ENCODE assay signal across 8 mouse cellular contexts in the genomic region with DNA sequence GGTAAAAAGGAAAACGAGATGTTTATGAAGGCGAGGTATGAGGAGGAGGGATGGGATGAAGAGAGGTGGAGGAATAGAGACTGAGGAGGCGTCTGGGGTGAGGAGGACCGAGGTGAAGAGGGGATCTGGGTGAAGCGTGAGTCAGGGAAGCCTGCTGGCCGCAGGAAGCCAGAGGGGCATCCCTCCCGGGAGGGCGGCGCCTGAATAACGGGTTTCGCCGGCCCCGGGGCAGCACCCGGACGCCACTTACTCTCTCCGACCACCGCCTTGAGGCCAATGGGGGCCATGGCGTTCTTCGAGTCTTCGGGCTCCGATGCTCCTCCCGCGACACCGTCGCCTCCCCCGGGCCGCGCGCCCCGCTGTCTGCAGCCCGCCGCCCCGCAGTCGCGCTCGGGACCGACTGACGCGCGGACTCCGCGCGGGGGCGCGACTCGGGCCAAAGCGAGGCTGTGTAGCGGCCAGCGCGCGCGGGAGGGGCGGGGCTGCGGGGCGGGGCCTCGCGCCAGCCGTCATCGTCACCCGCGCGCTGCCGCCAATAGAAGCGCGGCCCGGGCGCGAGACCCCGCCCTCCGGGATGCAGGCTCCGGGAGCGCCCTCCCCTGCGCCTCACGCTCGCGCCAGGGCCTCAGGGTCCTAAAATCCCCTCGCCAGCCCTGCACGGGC. TPM values are rescaled to one million over a fixed set of nuclear protein-coding genes. Genes with fewer than 3 reads are reported as not detected.
A peak's percentile ranks its signal among the peaks of the same experiment; 100 is the strongest.
DNase-seq lines count a peak whose midpoint lies in the region; ATAC-seq and TF ChIP-seq lines count a peak whose summit lies in the region.

A gene (minus strand): TSS at position 441 of the 663 bp plus-strand sequence.

- peak within 1 kb of the TSS; percentile 97 for H3K4me3 ChIP-seq in cerebellum, adult 2 months (replicated peaks; ENCODE audit: insufficient read depth, low read depth, low read length)
- H3K4me3 ChIP-seq in forebrain, postnatal 0 days (ENCODE audit: low read depth, low read length): peak within 1 kb of the TSS; percentile 74
- H3K4me3 ChIP-seq in lung, postnatal 0 days (ENCODE audit: low read depth, low read length): peak within 1 kb of the TSS; percentile 75

- TF ChIP-seq EP300 in lung, postnatal 0 days (IDR thresholded peaks at IDR 0.05): no peak

- peak; percentile 95 for ATAC-seq in forebrain, postnatal 0 days
- ATAC-seq in lung, postnatal 0 days: peak; percentile 94

- no peaks in the 10 kb centered on the region for H3K27me3 ChIP-seq in cerebellum, adult 2 months (ENCODE audit: control insufficient read depth, insufficient read depth, low read length)
- no peaks in the 10 kb centered on the region for H3K27me3 ChIP-seq in forebrain, postnatal 0 days (ENCODE audit: insufficient read depth, low read length)
- no peaks in the 10 kb centered on the region for H3K27me3 ChIP-seq in lung, postnatal 0 days (replicated peaks; ENCODE audit: insufficient read depth, low read length)

- H3K9me3 ChIP-seq in forebrain, postnatal 0 days (ENCODE audit: low read length): no peaks in the 10 kb centered on the region
- no peaks in the 10 kb centered on the region for H3K9me3 ChIP-seq in lung, postnatal 0 days (ENCODE audit: low read length)

- peak within 1 kb of the TSS; percentile 90 for H3K9ac ChIP-seq in forebrain, postnatal 0 days
- H3K9ac ChIP-seq in lung, postnatal 0 days (replicated peaks; ENCODE audit: low read depth): peak within 1 kb of the TSS; percentile 54

- H3K36me3 ChIP-seq in forebrain, postnatal 0 days (ENCODE audit: insufficient read depth): 0 out of 2 replicates have a peak, but pooled peaks cover 2% of the 10 kb centered on the region
- H3K36me3 ChIP-seq in lung, postnatal 0 days (ENCODE audit: insufficient read depth, low read length): no peaks in the 10 kb centered on the region

- peak within 1 kb of the TSS; percentile 60 for H3K4me2 ChIP-seq in forebrain, postnatal 0 days (ENCODE audit: low read depth)
- H3K4me2 ChIP-seq in lung, postnatal 0 days (replicated peaks; ENCODE audit: low read depth, low read length): peak within 1 kb of the TSS; percentile 89

- peak within 1 kb of the TSS; percentile 98 for H3K27ac ChIP-seq in cerebellum, adult 2 months (ENCODE audit: insufficient read depth, low read length)
- peak within 1 kb of the TSS; percentile 92 for H3K27ac ChIP-seq in forebrain, postnatal 0 days (ENCODE audit: low read depth, low read length)
- peak within 1 kb of the TSS; percentile 84 for H3K27ac ChIP-seq in lung, postnatal 0 days (ENCODE audit: low read length)

- TF ChIP-seq POLR2A in cerebellum, adult 2 months (IDR thresholded peaks at IDR 0.05; ENCODE audit: borderline replicate concordance, insufficient read depth, low read length): peak; percentile 88

- under 1% methylated on average over 76 of the region's 78 CpGs for whole genome bisulfite sequencing in cerebellum, adult 2 months
- WGBS in forebrain, postnatal 0 days: 3% methylated on average over 71 of the region's 78 CpGs
- under 1% methylated on average over 8 of the region's 78 CpGs for WGBS in lung, postnatal 0 days

- no peak for TF ChIP-seq CTCF in cerebellum, adult 2 months (IDR thresholded peaks at IDR 0.05; ENCODE audit: borderline replicate concordance, insufficient read depth, low read depth, low read length)
- peak; percentile 30; the same call in 1 of the 2 replicates for TF ChIP-seq CTCF in forebrain, postnatal 0 days (IDR thresholded peaks at IDR 0.05; ENCODE audit: low read depth)
- 0 out of 2 replicates have a peak, but pooled peaks have one; percentile 16 for TF ChIP-seq CTCF in lung, postnatal 0 days (IDR thresholded peaks at IDR 0.05)

- DNase-seq in MN1 (ENCODE audit: low spot score): peak; percentile 96
- DNase-seq in cerebellum, adult 2 months: peak; percentile 90 to 96
- peak; percentile 96 for DNase-seq in forebrain, postnatal 0 days
- DNase-seq in heart, postnatal 4 days: peak; percentile 94
- DNase-seq in layer of hippocampus, adult 9-11 months: peak; percentile 93
- DNase-seq in lung, postnatal 0 days (ENCODE audit: low spot score): peak; percentile 97
- peak; percentile 72 for DNase-seq in ovary, postnatal 10 days (ENCODE audit: low spot score)
- DNase-seq in thymus, postnatal 0 days (ENCODE audit: low spot score): peak; percentile 91

- peaks cover 10% of the 10 kb centered on the region for H3K4me1 ChIP-seq in cerebellum, adult 2 months (ENCODE audit: control insufficient read depth, insufficient read depth, low read length)
- peaks cover 3% of the 10 kb centered on the region; the same call in 1 of the 2 replicates for H3K4me1 ChIP-seq in forebrain, postnatal 0 days (ENCODE audit: insufficient read depth)
- H3K4me1 ChIP-seq in lung, postnatal 0 days (ENCODE audit: insufficient read depth, low read depth, low read length): no peaks in the 10 kb centered on the region

RNA-seq across cellular contexts. Expression of the gene that starts here (rescaled TPM):
- polyA plus RNA-seq in cerebellum, adult 2 months (2012; rRNA removed): 889 and 932 TPM in 2 replicates
- 109 and 135 TPM in 2 replicates for total RNA-seq in forebrain, postnatal 0 days (2014; rRNA removed)
- 268 and 350 TPM in 2 replicates for polyA plus RNA-seq in forebrain, postnatal 0 days (2015; fragmentation: Nextera tagmentation; extraction: Ambion mirVana)
- total RNA-seq in heart, postnatal 4 days (2021): 10 to 100 TPM; 34.8 to 39.6 TPM
- polyA plus RNA-seq in lung, postnatal 0 days (2015; fragmentation: Nextera tagmentation; extraction: Ambion mirVana): 22.2 and 22.4 TPM in 2 replicates
- 6.0 and 7.0 TPM in 2 replicates for polyA plus RNA-seq in thymus, postnatal 0 days (2015; fragmentation: Nextera tagmentation; extraction: Ambion mirVana)

Comparison
In these comparisons a context has a peak if more than half of its experiments do, and no peak if none do; other contexts are left out.
1. Peak in every context shown above with its lines: DNase-seq, ATAC-seq, H3K4me3 ChIP-seq and H3K27ac ChIP-seq.
2. RNA of the gene that starts here (polyA plus RNA-seq): 889 to 932 TPM in cerebellum, adult 2 months and 268 to 350 TPM in forebrain, postnatal 0 days; 22.2 to 22.4 TPM in lung, postnatal 0 days and 6.0 to 7.0 TPM in thymus, postnatal 0 days; every median in the first group is over 10 times any median in the second.